23 mouse cellular contexts compared by ENCODE assay signal in the genomic region with DNA sequence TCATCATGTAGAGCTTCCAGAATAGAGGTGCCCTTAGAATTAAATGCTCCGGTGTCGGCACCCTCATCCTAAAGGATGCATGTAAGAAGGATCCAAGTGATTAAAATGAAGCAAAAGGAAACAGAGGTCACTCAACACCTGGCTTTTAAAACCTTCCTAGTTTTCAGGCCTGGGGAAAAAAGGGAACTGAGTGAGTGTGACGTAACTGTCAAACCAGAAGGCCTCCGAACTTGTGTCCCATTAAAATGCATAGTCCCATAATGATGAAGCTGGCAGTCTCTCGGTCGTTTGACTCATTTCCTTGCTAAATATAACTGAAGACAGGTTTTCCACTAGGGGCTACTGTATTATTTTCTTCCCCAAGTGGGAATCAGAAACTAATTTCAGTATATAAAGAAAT.
DNase-seq lines count a peak whose midpoint lies in the region; ATAC-seq lines count a peak whose summit lies in the region.
"Had no signal": no experiment of that assay in that cellular context is flagged by ENCODE, and none has a peak within 500 bp of the region (broad histone marks: within the 10 kb centered on the region; RNA-seq: fewer than 3 reads in every experiment).

No protein-coding gene starts in this region.

- H3K9me3 ChIP-seq in limb, embryonic 10.5 days (replicated peaks): no peaks in the 10 kb centered on the region
- no peaks in the 10 kb centered on the region for H3K9me3 ChIP-seq in intestine, embryonic 15.5 days
- H3K9me3 ChIP-seq: embryonic facial prominence, embryonic 10.5 days; embryonic facial prominence, embryonic 12.5 days; forebrain, embryonic 13.5 days; forebrain, embryonic 15.5 days had no signal

- H3K36me3 ChIP-seq in limb, embryonic 10.5 days: no peaks in the 10 kb centered on the region
- H3K36me3 ChIP-seq in intestine, embryonic 15.5 days: no peaks in the 10 kb centered on the region
- H3K36me3 ChIP-seq: embryonic facial prominence, embryonic 10.5 days; embryonic facial prominence, embryonic 12.5 days; forebrain, embryonic 15.5 days had no signal

- H3K27me3 ChIP-seq in limb, embryonic 10.5 days (ENCODE audit: low read depth, poor library complexity, severe bottlenecking): no peaks in the 10 kb centered on the region
- H3K27me3 ChIP-seq in intestine, embryonic 15.5 days (replicated peaks): no peaks in the 10 kb centered on the region
- H3K27me3 ChIP-seq: embryonic facial prominence, embryonic 12.5 days had no signal

- H3K9ac ChIP-seq in intestine, embryonic 15.5 days: no peak overlapping the region
- H3K9ac ChIP-seq: embryonic facial prominence, embryonic 12.5 days; forebrain, embryonic 13.5 days; forebrain, embryonic 15.5 days; forebrain, postnatal 0 days had no signal

- no peak overlapping the region for H3K4me3 ChIP-seq in limb, embryonic 10.5 days
- no peak overlapping the region for H3K4me3 ChIP-seq in intestine, embryonic 15.5 days (replicated peaks)
- H3K4me3 ChIP-seq: embryonic facial prominence, embryonic 10.5 days; embryonic facial prominence, embryonic 12.5 days; forebrain, embryonic 13.5 days; forebrain, embryonic 15.5 days had no signal

- ATAC-seq in frontal cortex, adult (ENCODE audit: low TSS enrichment): peak; percentile 24; the same call in 1 of the 2 replicates
- ATAC-seq in common myeloid progenitor, adult 5-6 weeks (replicated peaks; ENCODE audit: low read depth, poor library complexity, severe bottlenecking): peak; percentile 45; the same call in 1 of the 2 replicates
- no peak for ATAC-seq in intestine, embryonic 15.5 days
- ATAC-seq: activated CD4-positive, CD25-positive, alpha-beta regulatory T cell, adult 4 months; forebrain, embryonic 13.5 days; forebrain, embryonic 15.5 days; forebrain, postnatal 0 days had no signal

- no peak for DNase-seq in frontal cortex, postnatal 14 days (ENCODE audit: low spot score in 2 of 2)
- DNase-seq in 3T3-L1 (ENCODE audit: low read depth, low spot score): peak; percentile 15
- peak; percentile 19 for DNase-seq in limb, embryonic 10.5 days (ENCODE audit: low spot score)
- no peak for DNase-seq in T-cell, adult 2 months (ENCODE audit: low spot score)
- DNase-seq in gastrocnemius, postnatal 25 days: no peak
- DNase-seq: adrenal gland, adult 8-10 months; adrenal gland, postnatal 14 days; adrenal gland, postnatal 36 days; cerebellum, adult 11 months; cerebellum, adult 18-20 months; cerebellum, adult 8-10 months; cerebellum, adult 9-11 months; cerebellum, postnatal 14 days; cerebellum, postnatal 36 days; forebrain, postnatal 0 days had no signal

- H3K27ac ChIP-seq in limb, embryonic 10.5 days: no peak overlapping the region
- H3K27ac ChIP-seq in intestine, embryonic 15.5 days: no peak overlapping the region
- H3K27ac ChIP-seq: embryonic facial prominence, embryonic 10.5 days; embryonic facial prominence, embryonic 12.5 days; forebrain, embryonic 13.5 days; forebrain, embryonic 15.5 days had no signal

- H3K4me1 ChIP-seq in limb, embryonic 10.5 days: peaks cover 17% of the 10 kb centered on the region
- no peaks in the 10 kb centered on the region for H3K4me1 ChIP-seq in intestine, embryonic 15.5 days (replicated peaks)

- 68% methylated on average over 6 of the region's 6 CpGs for WGBS in limb, embryonic 10.5 days
- 82% methylated on average over 6 of the region's 6 CpGs for WGBS in intestine, embryonic 15.5 days

- no peak overlapping the region for H3K4me2 ChIP-seq in intestine, embryonic 15.5 days (replicated peaks)
- H3K4me2 ChIP-seq: embryonic facial prominence, embryonic 12.5 days; forebrain, embryonic 13.5 days; forebrain, embryonic 15.5 days had no signal

Comparison
In these comparisons a context has a peak if more than half of its experiments do, and no peak if none do; other contexts are left out.
1. DNase-seq: peak in 3T3-L1 (single experiment) and limb, embryonic 10.5 days (single experiment); none in frontal cortex, postnatal 14 days (0 of 2), T-cell, adult 2 months (single experiment) and gastrocnemius, postnatal 25 days (single experiment).